Mouse (Mus musculus) Muller cell, postnatal 12 days (primary cell): ENCODE data around the gene Ptprd.

Experiments
- DNase-seq: peaks from one replicate; pipeline ENCODE4 v3.0.0-alpha.2; 2015; ENCODE audit errors: inconsistent ontology term

The Ptprd gene

DNA sequence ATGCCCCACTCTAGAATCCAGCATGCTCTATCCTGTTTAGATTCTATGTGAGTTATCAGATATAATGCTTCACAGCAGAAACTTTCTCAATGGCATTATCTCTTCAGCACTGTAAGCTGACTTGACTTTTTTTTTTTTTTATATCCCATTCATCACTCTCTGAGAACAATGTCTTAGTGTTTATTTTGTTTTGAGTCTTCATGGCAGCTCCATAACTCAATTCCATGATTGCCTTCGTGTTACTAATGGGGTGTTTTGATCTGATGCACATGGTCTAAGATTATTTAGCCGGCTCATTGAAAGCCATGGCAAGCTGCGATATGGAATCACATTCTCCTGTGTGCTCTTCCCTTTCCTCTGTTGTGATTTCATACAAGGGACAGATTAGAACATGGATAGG lies 1555.0 kb downstream of the Ptprd start:
- DNase-seq: no peak

GRCm38 (mm10) chr4:76652971-76653370 lies 1558.8 kb downstream of the Ptprd start:
- no peak for DNase-seq

GRCm38 (mm10) chr4:76621740-76622139 lies 1590.0 kb downstream of the Ptprd start:
- DNase-seq: no peak

- DNase-seq: no peak
Observed at GRCm38 (mm10) chr4:76616614-76617013, 1595.1 kb downstream of the Ptprd start.

GRCm38 (mm10) chr4:76608246-76608645 lies 1603.5 kb downstream of the Ptprd start:
- DNase-seq: no peak

DNA sequence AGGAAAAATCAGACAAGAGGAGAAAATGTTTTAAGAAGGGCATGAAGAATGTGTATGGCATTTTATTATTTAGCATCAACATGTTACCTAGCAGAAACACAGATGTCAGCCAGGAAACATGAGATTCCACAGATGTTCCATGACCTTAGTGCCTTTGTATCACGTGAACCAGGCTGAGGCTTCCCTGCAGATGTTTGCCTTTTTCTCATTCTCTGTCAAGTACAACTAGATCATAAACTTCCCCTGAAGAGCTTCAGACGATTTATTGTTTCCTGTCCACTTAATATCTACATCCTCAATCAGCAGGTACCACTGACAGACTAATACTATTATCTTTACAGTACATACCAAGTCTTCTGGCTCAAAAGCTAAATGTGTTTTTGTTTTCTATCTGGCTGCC lies 1605.0 kb downstream of the Ptprd start:
- no peak for DNase-seq

DNA sequence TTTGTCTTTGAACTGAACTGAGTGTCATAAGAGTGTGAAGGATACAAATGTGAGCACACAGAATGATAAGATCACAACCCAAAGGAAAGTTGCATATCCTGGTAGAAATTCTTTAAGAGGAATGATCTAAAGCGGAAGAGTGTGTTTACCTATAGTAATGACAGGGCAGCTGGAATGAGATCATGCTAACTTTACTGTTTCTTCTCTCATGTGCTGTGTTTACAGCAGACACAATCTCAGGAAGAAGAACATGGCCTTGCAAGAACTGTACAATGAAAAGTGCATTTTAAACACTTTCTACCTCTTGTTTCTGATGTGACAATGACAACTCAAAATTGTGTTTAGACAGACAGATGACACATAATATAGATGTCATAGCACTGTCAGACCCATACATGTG lies 1621.0 kb downstream of the Ptprd start:
- no peak for DNase-seq

- DNase-seq: no peak
Observed at GRCm38 (mm10) chr4:76583025-76583424, 1628.7 kb downstream of the Ptprd start.

- DNase-seq: no peak
Observed at GRCm38 (mm10) chr4:76566006-76566405, 1645.8 kb downstream of the Ptprd start.

- DNase-seq: no peak
Observed at GRCm38 (mm10) chr4:76541769-76542168, 1670.0 kb downstream of the Ptprd start.

DNA sequence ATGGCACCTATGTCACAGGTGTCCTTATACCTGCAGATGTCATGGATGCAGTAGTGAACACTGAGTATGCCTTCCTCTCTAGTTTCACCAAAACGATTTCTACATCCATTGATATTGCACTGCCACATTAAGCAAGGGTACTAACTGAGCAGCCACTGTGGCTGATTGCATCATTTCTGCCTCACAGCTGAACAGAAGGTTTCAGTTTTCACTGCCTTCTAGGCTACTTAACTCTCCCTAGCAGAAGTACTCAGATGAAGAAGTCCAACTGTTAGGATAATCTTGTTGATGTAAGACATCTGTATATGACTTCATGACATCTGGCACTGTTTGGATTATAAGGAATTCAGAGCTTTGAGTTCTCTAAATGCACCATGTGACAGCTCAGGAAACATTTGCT lies 1678.8 kb downstream of the Ptprd start:
- DNase-seq: no peak

DNA sequence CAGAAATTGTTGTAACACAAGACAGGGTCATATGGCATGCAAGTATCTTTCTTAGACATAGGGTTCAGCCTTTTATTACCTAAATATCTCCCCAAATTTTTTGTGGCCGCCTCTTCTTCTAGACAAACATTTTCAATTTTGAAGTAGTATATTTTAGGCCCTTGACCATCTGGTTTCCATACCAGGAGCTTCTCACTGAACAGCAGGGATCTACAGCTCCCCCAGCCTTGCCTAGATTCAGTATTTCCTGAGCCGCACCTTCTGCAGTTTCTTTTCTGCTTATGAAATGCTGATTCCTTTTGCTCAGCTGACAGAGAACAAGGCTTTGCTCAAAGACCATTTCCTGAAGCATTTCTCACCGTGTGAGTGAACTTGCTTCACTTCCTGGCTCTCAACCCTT lies 1686.5 kb downstream of the Ptprd start:
- DNase-seq: no peak

DNA sequence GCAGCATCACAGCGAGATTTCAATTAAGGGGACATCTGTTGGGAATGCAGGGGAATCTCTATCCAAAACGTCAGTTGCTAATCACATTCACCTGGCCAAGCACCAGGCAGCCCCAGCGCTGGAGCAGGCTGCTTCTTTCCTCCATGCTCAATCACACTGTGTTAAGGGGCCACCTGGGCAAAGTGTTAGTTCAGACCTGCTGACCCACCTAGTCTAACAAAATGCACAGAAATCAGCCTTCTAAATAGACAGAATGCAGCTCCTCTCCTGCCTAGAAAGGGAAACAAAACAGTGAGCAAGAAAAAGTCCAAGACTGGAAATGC lies 1708.5 kb downstream of the Ptprd start:
- DNase-seq: no peak

DNA sequence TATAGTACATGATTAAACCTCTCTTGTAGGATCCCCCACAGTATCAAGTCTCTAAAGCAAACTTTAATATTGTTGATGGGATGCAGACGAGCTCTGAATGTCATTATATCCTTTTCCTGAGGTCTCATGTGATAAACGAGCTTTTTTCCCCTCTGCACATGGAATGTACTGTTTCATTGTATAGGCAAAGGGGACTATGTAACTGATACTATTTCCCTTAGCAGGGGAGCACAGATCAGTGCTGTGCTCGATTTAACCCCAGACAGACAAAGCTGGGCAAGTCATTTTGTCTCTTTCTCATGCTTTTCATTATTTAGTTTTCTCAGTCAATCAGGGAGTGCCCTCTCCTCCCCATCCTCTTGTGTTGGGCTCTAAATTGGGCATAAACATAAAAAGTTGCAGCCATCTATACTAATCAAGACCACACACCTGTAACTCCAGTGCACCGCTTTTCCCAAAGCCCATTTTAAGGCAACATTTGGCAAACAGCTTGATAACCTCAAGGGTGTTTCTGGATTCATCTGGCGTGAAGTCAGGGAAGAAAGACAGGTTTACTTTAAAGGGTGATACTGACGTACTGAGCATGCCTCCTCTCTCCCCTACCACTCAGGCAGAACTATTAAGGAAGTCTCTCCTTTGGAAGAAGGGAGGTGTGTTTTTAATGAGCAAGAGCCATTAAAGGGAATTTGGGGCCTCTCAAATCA lies 1709.0 kb downstream of the Ptprd start:
- no peak for DNase-seq

DNA sequence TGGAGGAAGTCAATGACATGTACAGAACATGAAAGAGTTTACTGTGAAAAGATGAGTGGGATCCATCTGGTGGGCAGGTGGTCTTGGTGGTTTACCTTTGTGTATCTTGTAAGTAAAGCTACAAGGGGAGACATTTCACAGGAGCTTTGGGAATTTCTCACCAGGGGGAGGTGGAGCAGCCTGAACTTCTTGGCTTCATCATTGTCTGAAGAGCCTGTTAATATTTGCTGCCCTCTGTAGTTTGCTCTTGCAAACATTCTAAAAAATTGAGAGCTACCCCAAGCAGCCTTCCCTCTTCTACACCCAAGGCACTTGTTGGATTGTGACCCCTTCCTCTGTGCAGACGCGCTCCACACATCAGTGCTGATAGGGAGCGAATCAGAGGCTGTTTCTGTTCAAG lies 1725.9 kb downstream of the Ptprd start:
- DNase-seq: peak; percentile 5

GRCm38 (mm10) chr4:76468366-76469100 lies 1743.2 kb downstream of the Ptprd start:
- DNase-seq: no peak

DNA sequence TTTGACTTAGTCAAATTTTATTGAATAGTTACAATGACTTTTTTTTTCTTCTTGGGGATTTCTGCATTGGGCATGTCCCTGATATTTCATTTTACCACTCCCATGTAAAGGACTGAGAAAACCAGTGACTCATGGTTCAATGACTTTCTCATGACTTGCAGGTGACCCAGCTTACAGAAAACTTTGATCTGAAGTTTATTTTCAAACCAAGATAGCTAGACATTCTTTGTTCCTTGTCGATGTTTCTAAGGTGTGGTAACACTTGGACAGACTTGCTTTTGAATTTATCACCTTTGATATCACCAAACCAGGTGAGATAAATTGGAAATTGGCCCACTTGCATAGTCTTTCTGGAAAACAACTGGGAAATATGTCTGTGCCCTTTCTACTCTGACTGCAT lies 1747.1 kb downstream of the Ptprd start:
- DNase-seq: no peak

GRCm38 (mm10) chr4:76461336-76461735 lies 1750.4 kb downstream of the Ptprd start:
- peak; percentile 66 for DNase-seq

GRCm38 (mm10) chr4:76460556-76460955 lies 1751.2 kb downstream of the Ptprd start:
- no peak for DNase-seq

DNA sequence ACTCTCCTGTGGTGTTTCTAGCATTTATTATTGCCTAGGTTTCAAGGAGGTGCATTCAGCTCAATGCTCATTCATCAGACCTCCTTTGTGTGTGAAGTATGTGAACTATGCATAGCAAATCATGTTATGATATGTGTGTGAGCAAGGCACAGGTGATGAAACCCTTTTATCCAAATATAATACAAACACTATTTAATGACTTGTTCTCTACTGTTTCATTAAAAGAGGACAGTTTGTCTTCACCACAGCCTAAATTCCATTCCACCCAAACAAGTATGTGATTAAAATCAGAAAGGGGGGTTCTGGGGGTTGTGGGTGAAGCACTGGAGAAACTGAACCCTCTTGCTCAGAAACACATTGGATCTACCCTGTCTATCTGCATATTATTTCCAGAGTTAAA lies 1752.1 kb downstream of the Ptprd start:
- peak; percentile 93 for DNase-seq

DNA sequence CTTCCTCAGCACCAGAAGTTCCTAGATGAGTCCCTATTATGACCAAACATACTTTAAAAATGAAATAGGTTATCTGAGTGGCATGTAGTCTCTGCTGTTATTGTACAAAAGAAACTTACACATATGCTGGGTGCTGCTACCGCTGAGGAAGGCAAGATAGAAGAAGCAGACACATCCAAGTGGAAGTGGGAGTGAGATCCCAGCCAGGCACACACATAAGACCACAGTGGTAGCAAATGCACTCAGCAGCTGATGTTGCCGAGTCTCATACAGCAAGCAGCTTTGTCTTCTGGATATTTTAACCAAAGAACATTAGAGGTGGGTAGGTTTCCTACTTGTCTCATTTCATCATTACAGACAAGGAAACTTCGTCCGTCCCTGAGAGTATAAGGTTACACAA lies 1759.5 kb downstream of the Ptprd start:
- DNase-seq: no peak

DNA sequence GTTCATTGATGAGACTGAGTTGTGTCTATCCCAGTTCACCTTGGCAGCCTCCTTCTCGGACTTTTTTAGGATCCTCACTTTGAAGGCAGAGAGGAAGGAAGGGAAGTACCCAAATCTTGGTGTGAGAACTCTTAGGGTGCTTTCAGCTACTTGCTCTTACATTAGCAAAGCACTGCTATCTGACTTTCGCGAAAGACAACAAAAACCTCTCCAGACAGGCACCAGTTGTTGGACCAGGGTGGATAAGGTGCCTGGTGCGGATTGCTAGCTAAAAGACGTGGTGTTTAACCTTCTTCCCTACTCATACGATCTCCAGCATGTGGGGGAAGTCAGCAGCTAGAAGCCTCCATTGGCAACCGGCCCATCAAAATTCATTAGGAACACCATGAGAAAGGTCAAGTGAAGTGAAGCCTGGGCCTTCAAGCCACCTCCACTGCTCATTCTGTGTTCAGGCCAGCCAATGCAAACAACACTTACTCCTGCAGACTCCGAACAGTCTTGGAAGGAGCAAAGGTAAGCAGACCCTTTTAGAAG lies 1760.7 kb downstream of the Ptprd start:
- no peak for DNase-seq

- DNase-seq: peak; percentile 71
Observed at GRCm38 (mm10) chr4:76450351-76451018, 1761.3 kb downstream of the Ptprd start.
